Mouse (Mus musculus) limb, embryonic 11.5 days (tissue): Measurements from ENCODE around the gene Zfp871. TPM values are rescaled to one million over a fixed set of nuclear protein-coding genes. Genes with fewer than 3 reads are reported as not detected.

Source experiments
- ATAC-seq: fragments of 200-750 bp; cut with Nextera tagmentation; 2 replicates; pipeline ENCODE4 v1.8.0; 2017; ENCODE audit warnings: low read depth; ENCODE audit not compliant: insufficient number of reproducible peaks, low FRiP score, low TSS enrichment
- DNase-seq: peaks from one replicate; pipeline ENCODE4 v3.0.0-alpha.2; 2015; ENCODE audit warnings: low spot score
- H3K27ac ChIP-seq: fragments of 300-500 bp; sonication (generic); replicated peaks from 2 replicates; pipeline ENCODE4 v1.5.1; 2014; ENCODE audit warnings: low read depth, mild to moderate bottlenecking, low read length
- H3K27me3 ChIP-seq: fragments of 300-500 bp; sonication (generic); 2 replicates; pipeline ENCODE4 v1.6.1; 2014; ENCODE audit warnings: mild to moderate bottlenecking, low read length, mixed read lengths; ENCODE audit not compliant: control insufficient read depth, insufficient read depth
- H3K36me3 ChIP-seq: fragments of 300-500 bp; sonication (generic); 2 replicates; pipeline ENCODE4 v1.6.1; 2014; ENCODE audit warnings: mild to moderate bottlenecking, low read length, moderate library complexity, mixed read lengths; ENCODE audit not compliant: control insufficient read depth, insufficient read depth
- H3K4me1 ChIP-seq: fragments of 300-500 bp; sonication (generic); 2 replicates; pipeline ENCODE4 v1.6.1; 2014; ENCODE audit warnings: low read length, mixed read lengths; ENCODE audit not compliant: control insufficient read depth, insufficient read depth
- H3K4me2 ChIP-seq: fragments of 300-500 bp; sonication (generic); 2 replicates; pipeline ENCODE4 v1.6.1; 2014; ENCODE audit warnings: low read depth, mild to moderate bottlenecking, moderate library complexity; ENCODE audit not compliant: severe bottlenecking
- H3K4me3 ChIP-seq: fragments of 300-500 bp; sonication (generic); 2 replicates; pipeline ENCODE4 v1.5.1; 2014; ENCODE audit warnings: low read depth, low read length
- H3K9ac ChIP-seq: fragments of 300-500 bp; sonication (generic); 2 replicates; pipeline ENCODE4 v1.6.1; 2014; ENCODE audit warnings: mild to moderate bottlenecking, low read length
- H3K9me3 ChIP-seq: fragments of 300-500 bp; sonication (generic); 2 replicates; pipeline ENCODE4 v1.6.1; 2016; ENCODE audit warnings: low read length; ENCODE audit not compliant: control insufficient read depth
- WGBS: fragments of 180-500 bp; shearing (Covaris S2); extraction: QIAGEN DNeasy Blood & Tissue Kit; methylation state at CpG from one replicate; pipeline ENCODE4 v1.1.7; 2014; 5-methylcytosine and 5-hydroxymethylcytosine counted together
- polyA plus RNA-seq: library from polyadenylated mRNA; unstranded; fragments of >200 nt; fragmentation: Nextera tagmentation; extraction: Ambion mirVana; gene quantifications from 2 replicates; pipeline ENCODE4 v1.2.1, GENCODE M21; 2014

Gene Zfp871
- polyA plus RNA-seq, 1 experiment from 2014 or later: 48.2 TPM

GRCm38 (mm10) chr17:32808921-32809320 is 20.8 kb upstream of the Zfp871 start:
- peak overlapping the region; percentile 76 for H3K4me2 ChIP-seq
- no peaks in the 10 kb centered on the region for H3K36me3 ChIP-seq
- no peak for ATAC-seq
- no peak for DNase-seq
- 23% methylated on average over 8 of the region's 8 CpGs for WGBS
- H3K4me1 ChIP-seq: no peaks in the 10 kb centered on the region
- no peaks in the 10 kb centered on the region for H3K9me3 ChIP-seq
- peak overlapping the region; percentile 27; the same call in 1 of the 2 replicates for H3K9ac ChIP-seq
- peak overlapping the region; percentile 44 for H3K4me3 ChIP-seq
- H3K27ac ChIP-seq: no peak overlapping the region
- no peaks in the 10 kb centered on the region for H3K27me3 ChIP-seq

- DNase-seq (no peak), ATAC-seq (no peak)
- Histone ChIP-seq H3K9me3 (no peaks in the 10 kb centered on the region), H3K4me2 (peak overlapping the region; percentile 61; the same call in 1 of the 2 replicates), H3K4me1 (0 out of 2 replicates have a peak, but pooled peaks cover 3% of the 10 kb centered on the region), H3K27me3 (no peaks in the 10 kb centered on the region), H3K27ac (no peak overlapping the region), H3K4me3 (no peak overlapping the region; the same call in 1 of the 2 replicates), H3K36me3 (peaks cover 3% of the 10 kb centered on the region; the same call in 1 of the 2 replicates), H3K9ac (no peak overlapping the region)
- WGBS: 75% methylated on average over 8 of the region's 8 CpGs
Measured at GRCm38 (mm10) chr17:32789244-32789643, 1.2 kb upstream of the Zfp871 start.

GRCm38 (mm10) chr17:32788576-32788975 is 489 bp upstream of the Zfp871 start:
- no peak overlapping the region for H3K27ac ChIP-seq
- peaks cover 7% of the 10 kb centered on the region for H3K36me3 ChIP-seq
- H3K4me2 ChIP-seq: peak overlapping the region; percentile 61
- no peak for DNase-seq
- H3K27me3 ChIP-seq: no peaks in the 10 kb centered on the region
- ATAC-seq: no peak
- H3K9me3 ChIP-seq: no peaks in the 10 kb centered on the region
- peak overlapping the region; percentile 91 for H3K4me3 ChIP-seq
- H3K9ac ChIP-seq: 0 out of 2 replicates have a peak overlapping the region, but pooled peaks have one; percentile 50
- H3K4me1 ChIP-seq: 0 out of 2 replicates have a peak, but pooled peaks cover 3% of the 10 kb centered on the region
- 15% methylated on average over 9 of the region's 9 CpGs for WGBS

- Histone ChIP-seq H3K9ac (peak overlapping the region; percentile 94), H3K27me3 (no peaks in the 10 kb centered on the region), H3K4me3 (peak overlapping the region; percentile 91), H3K36me3 (peaks cover 7% of the 10 kb centered on the region), H3K4me1 (0 out of 2 replicates have a peak, but pooled peaks cover 3% of the 10 kb centered on the region), H3K9me3 (no peaks in the 10 kb centered on the region), H3K4me2 (peak overlapping the region; percentile 65), H3K27ac (peak overlapping the region; percentile 68)
- 1% methylated on average over 31 of the region's 31 CpGs for WGBS
- no peak for DNase-seq
- ATAC-seq: peak; percentile 80; the same call in 1 of the 2 replicates
Measured at GRCm38 (mm10) chr17:32787436-32788093, 522 bp downstream of the Zfp871 start.

GRCm38 (mm10) chr17:32786944-32787343 is 1.1 kb downstream of the Zfp871 start:
- WGBS: 75% methylated on average over 6 of the region's 6 CpGs
- H3K27me3 ChIP-seq: no peaks in the 10 kb centered on the region
- peak overlapping the region; percentile 65 for H3K4me2 ChIP-seq
- H3K36me3 ChIP-seq: peaks cover 7% of the 10 kb centered on the region
- no peak overlapping the region for H3K27ac ChIP-seq
- no peak for DNase-seq
- H3K9me3 ChIP-seq: no peaks in the 10 kb centered on the region
- 0 out of 2 replicates have a peak, but pooled peaks cover 3% of the 10 kb centered on the region for H3K4me1 ChIP-seq
- ATAC-seq: no peak
- H3K4me3 ChIP-seq: peak overlapping the region; percentile 91
- no peak overlapping the region for H3K9ac ChIP-seq

GRCm38 (mm10) chr17:32785656-32786055 is 2.4 kb downstream of the Zfp871 start:
- WGBS: 83% methylated on average over 3 of the region's 3 CpGs
- H3K9me3 ChIP-seq: no peaks in the 10 kb centered on the region
- H3K4me3 ChIP-seq: no peak overlapping the region
- ATAC-seq (no peak), DNase-seq (no peak)
- H3K36me3 ChIP-seq: peaks cover 7% of the 10 kb centered on the region
- no peak overlapping the region for H3K9ac ChIP-seq
- no peaks in the 10 kb centered on the region for H3K27me3 ChIP-seq
- H3K27ac ChIP-seq: no peak overlapping the region
- H3K4me1 ChIP-seq: 0 out of 2 replicates have a peak, but pooled peaks cover 3% of the 10 kb centered on the region
- no peak overlapping the region for H3K4me2 ChIP-seq

GRCm38 (mm10) chr17:32777564-32777963 is 10.5 kb downstream of the Zfp871 start:
- H3K27me3 ChIP-seq: no peaks in the 10 kb centered on the region
- no peak overlapping the region for H3K4me2 ChIP-seq
- no peaks in the 10 kb centered on the region for H3K4me1 ChIP-seq
- ATAC-seq (no peak), DNase-seq (no peak)
- H3K27ac ChIP-seq: no peak overlapping the region
- peaks cover 31% of the 10 kb centered on the region; the same call in 1 of the 2 replicates for H3K36me3 ChIP-seq
- H3K9ac ChIP-seq: no peak overlapping the region
- no peak overlapping the region for H3K4me3 ChIP-seq
- WGBS: 95% methylated on average over 3 of the region's 3 CpGs
- H3K9me3 ChIP-seq: no peaks in the 10 kb centered on the region

- Histone ChIP-seq H3K4me3 (no peak overlapping the region), H3K9me3 (no peaks in the 10 kb centered on the region; the same call in 1 of the 2 replicates), H3K27me3 (no peaks in the 10 kb centered on the region), H3K4me2 (no peak overlapping the region), H3K9ac (no peak overlapping the region), H3K36me3 (peaks cover 41% of the 10 kb centered on the region), H3K4me1 (no peaks in the 10 kb centered on the region), H3K27ac (no peak overlapping the region)
- ATAC-seq (no peak), DNase-seq (no peak)
- 93% methylated on average over 1 of the region's 1 CpGs for WGBS
Measured at GRCm38 (mm10) chr17:32771213-32771612, 16.9 kb downstream of the Zfp871 start.
